Mouse (Mus musculus) liver, adult 2 months (tissue): ENCODE measurements around the gene Adgrl3. TPM values are rescaled to one million over a fixed set of nuclear protein-coding genes. Genes with fewer than 3 reads are reported as not detected.

Source experiments
- DNase-seq: peaks from one replicate; pipeline ENCODE4 v3.0.0-alpha.2; 2011; ENCODE audit warnings: low read depth, low spot score; ENCODE audit errors: extremely low read depth
- H3K27ac ChIP-seq: fragments of 200-500 bp; replicated peaks from 2 replicates; pipeline ENCODE4 v1.5.1; 2012; ENCODE audit warnings: low read depth, mild to moderate bottlenecking, control low read depth, inconsistent platforms, low read length; ENCODE audit not compliant: insufficient read depth
- H3K27me3 ChIP-seq: fragments of 200-500 bp; 2 replicates; pipeline ENCODE4 v1.6.1; 2012; ENCODE audit warnings: mild to moderate bottlenecking, moderate library complexity, low read length, inconsistent platforms; ENCODE audit not compliant: control insufficient read depth, insufficient read depth
- H3K36me3 ChIP-seq: fragments of 200-500 bp; 2 replicates; pipeline ENCODE4 v1.6.1; 2012; ENCODE audit warnings: low read length, inconsistent platforms; ENCODE audit not compliant: control insufficient read depth, insufficient read depth
- H3K4me1 ChIP-seq: fragments of 200-500 bp; 2 replicates; pipeline ENCODE4 v1.6.1; 2011; ENCODE audit warnings: low read length; ENCODE audit not compliant: control insufficient read depth, insufficient read depth
- H3K4me3 ChIP-seq: fragments of 200-500 bp; 2 replicates; pipeline ENCODE4 v1.5.1; 2011; ENCODE audit warnings: low read depth, mild to moderate bottlenecking, control low read depth, low read length, moderate library complexity; ENCODE audit not compliant: insufficient read depth
- H3K79me2 ChIP-seq: fragments of 200-500 bp; 2 replicates; pipeline ENCODE4 v1.6.1; 2012; ENCODE audit warnings: inconsistent platforms, mild to moderate bottlenecking, low read length, moderate library complexity; ENCODE audit not compliant: control insufficient read depth, insufficient read depth
- H3K9ac ChIP-seq: fragments of 200-500 bp; 2 replicates; pipeline ENCODE4 v1.6.1; 2012; ENCODE audit warnings: low read depth, mild to moderate bottlenecking, control low read depth, inconsistent platforms, low read length
- CTCF ChIP-seq: fragments of 200-500 bp; IDR thresholded peaks from 2 replicates; pipeline ENCODE4 v1.5.1; 2011; ENCODE audit warnings: low read depth, low read length, control low read depth
- POLR2A ChIP-seq: fragments of 200-500 bp; IDR thresholded peaks from 2 replicates; pipeline ENCODE4 v1.6.1; 2011; ENCODE audit warnings: low read length, control low read depth; ENCODE audit not compliant: insufficient read depth; ENCODE audit errors: extremely low read depth
- WGBS: fragments of 180-500 bp; shearing (Covaris S2); methylation state at CpG from one replicate; pipeline ENCODE4 v1.1.7; 2018; 5-methylcytosine and 5-hydroxymethylcytosine counted together
- polyA plus RNA-seq: library from polyadenylated mRNA; depleted of rRNA; stranded (reverse); fragments of >200 nt; gene quantifications from 2 replicates; pipeline ENCODE4 v1.2.3, GENCODE M21; 2012
- total RNA-seq: library from RNA; depleted of rRNA; stranded (reverse); fragments of >200 nt; gene quantifications from 2 replicates; pipeline ENCODE4 v1.2.3, GENCODE M21; 2014

Adgrl3 gene
- total and polyA plus RNA-seq, 2 experiments: 0.33 to 1.0 TPM

DNA sequence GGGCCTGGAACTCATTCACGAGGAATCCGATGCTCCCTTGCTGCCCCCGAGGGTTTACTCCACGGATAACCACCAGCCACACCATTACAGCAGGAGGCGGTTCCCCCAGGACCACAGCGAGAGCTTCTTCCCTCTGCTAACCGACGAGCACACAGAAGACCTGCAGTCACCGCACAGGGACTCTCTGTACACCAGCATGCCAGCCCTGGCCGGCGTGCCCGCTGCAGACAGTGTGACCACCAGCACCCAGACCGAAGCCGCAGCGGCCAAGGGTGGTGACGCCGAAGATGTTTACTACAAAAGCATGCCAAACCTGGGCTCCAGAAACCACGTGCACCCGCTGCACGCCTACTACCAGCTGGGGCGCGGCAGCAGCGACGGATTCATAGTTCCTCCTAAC lies 774.7 kb downstream of the Adgrl3 start:
- DNase-seq: no peak
- Histone ChIP-seq H3K4me3 (no peak overlapping the region), H3K27me3 (peaks cover 3% of the 10 kb centered on the region; the same call in 1 of the 2 replicates), H3K4me1 (no peaks in the 10 kb centered on the region), H3K79me2 (no peaks in the 10 kb centered on the region), H3K9ac (no peak overlapping the region), H3K27ac (no peak overlapping the region), H3K36me3 (no peaks in the 10 kb centered on the region)
- no peak for TF ChIP-seq POLR2A
- TF ChIP-seq CTCF: no peak
- 90% methylated on average over 24 of the region's 24 CpGs for WGBS

DNA sequence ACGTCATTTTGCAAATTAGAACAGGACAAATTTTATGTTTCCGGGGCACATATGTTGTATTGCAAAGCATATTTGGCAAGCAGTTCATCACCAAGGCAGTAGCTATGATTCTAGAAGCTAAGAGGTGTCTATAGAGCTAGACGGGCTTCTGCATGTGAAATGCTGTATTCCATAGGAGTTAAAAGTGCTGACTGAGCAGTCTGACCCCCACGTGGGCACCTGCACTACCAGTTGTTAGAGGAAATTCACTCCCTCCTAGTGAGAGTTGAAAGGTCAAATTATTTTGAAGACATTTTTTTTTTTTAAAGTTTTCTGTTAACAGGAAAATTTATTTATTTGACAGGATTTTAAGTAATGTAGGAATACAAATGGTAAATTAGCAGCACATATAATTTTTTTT lies 776.2 kb downstream of the Adgrl3 start:
- no peak for DNase-seq
- 72% methylated on average over 4 of the region's 4 CpGs for WGBS

DNA sequence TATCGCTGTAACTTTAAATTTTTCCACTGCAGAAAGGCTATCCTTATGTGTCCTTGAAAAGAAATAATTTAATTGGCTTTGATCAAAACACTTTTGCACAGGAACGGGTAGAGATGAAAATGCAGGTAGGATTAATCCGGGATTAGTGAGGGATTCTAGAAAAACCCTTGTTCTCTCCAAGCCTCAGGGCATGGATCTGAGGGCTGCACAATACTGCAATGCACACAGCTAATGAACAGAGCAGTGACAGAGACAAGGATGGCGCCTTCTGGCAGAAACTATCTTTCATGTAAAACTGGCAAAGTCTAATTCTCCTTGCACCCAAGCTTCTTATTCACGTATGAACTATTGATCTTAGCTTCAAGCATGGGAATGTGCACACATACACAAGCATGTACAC lies 791.0 kb downstream of the Adgrl3 start:
- Histone ChIP-seq H3K4me3 (no peak overlapping the region), H3K36me3 (no peaks in the 10 kb centered on the region), H3K27ac (no peak overlapping the region), H3K79me2 (no peaks in the 10 kb centered on the region), H3K4me1 (no peaks in the 10 kb centered on the region), H3K27me3 (no peaks in the 10 kb centered on the region), H3K9ac (no peak overlapping the region)
- DNase-seq: no peak
- no peak for TF ChIP-seq CTCF
- TF ChIP-seq POLR2A: no peak
- WGBS: 87% methylated on average over 5 of the region's 5 CpGs

More for the DNA sequence above, 776.2 kb downstream of the Adgrl3 start:
- no peak overlapping the region for H3K9ac ChIP-seq
- H3K27me3 ChIP-seq: peaks cover 3% of the 10 kb centered on the region; the same call in 1 of the 2 replicates
- TF ChIP-seq CTCF (no peak), POLR2A (no peak)
- H3K4me1 ChIP-seq: no peaks in the 10 kb centered on the region
- no peak overlapping the region for H3K4me3 ChIP-seq
- no peaks in the 10 kb centered on the region for H3K36me3 ChIP-seq
- no peak overlapping the region for H3K27ac ChIP-seq
- no peaks in the 10 kb centered on the region for H3K79me2 ChIP-seq

DNA sequence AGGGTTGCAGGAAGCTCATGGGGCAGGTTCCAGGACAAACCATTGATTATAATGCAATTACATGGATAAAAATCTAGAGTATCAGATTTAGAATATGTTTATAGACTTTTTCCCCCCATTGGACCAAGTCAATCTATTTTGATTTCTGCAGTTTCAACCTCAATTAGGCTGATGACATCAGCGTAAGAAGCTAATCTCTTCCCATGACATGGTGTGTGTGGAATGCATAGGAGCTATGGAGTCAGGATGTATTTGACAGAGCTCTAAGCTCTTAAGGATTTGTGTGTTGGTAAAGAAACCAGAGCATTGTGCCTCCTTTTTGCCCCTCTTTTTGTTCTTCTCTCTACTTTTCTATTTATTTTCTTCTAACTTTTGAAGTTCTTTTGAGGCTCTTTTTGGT lies 812.1 kb downstream of the Adgrl3 start:
- 95% methylated on average over 1 of the region's 1 CpGs for WGBS
- Histone ChIP-seq H3K27me3 (no peaks in the 10 kb centered on the region), H3K4me3 (no peak overlapping the region), H3K27ac (no peak overlapping the region), H3K36me3 (no peaks in the 10 kb centered on the region), H3K4me1 (no peaks in the 10 kb centered on the region), H3K9ac (no peak overlapping the region), H3K79me2 (no peaks in the 10 kb centered on the region)
- TF ChIP-seq CTCF (no peak), POLR2A (no peak)
- DNase-seq: no peak

DNA sequence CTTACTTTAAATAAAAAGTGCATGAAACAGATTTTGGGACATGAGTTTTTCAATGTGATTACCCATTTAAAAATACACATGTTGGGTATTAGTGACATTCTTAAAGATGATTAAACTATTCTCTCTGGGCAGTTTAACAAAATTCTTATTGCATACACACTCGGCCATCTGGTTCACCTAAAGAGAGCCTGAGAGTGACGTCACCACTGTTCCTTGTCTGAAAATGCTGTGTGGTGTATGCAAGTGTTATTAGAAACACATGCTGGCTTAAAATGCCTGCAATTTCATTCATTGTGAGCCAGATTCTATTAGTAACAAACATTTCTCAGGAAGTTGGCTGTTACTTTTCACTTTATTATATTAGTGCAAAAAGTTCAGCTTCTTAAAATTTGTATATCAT lies 812.7 kb downstream of the Adgrl3 start:
- no peaks in the 10 kb centered on the region for H3K79me2 ChIP-seq

DNA sequence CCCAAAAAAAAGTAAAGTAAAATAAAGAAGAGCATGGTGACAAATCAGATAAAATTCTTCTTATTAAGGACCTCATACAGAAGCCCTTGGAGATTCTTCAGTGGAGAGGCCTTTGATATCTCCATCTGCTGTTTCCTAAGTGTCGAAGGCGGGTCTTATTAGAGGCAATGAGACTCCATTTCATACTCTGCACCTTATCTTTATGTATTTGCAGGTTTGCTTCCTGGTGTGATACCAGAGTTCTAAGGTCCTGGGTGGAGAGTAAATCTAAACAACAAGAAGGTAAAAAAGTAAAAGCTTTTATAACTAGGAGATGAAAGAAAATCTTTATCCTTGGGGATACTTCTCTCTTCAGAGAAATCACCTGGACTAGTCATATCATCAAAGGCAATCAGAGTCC lies 817.9 kb downstream of the Adgrl3 start:
- no peaks in the 10 kb centered on the region for H3K27me3 ChIP-seq
- TF ChIP-seq POLR2A (no peak), CTCF (no peak)
- no peak for DNase-seq
- no peak overlapping the region for H3K27ac ChIP-seq
- no peak overlapping the region for H3K4me3 ChIP-seq
- no peaks in the 10 kb centered on the region for H3K36me3 ChIP-seq
- no peaks in the 10 kb centered on the region for H3K4me1 ChIP-seq
- H3K9ac ChIP-seq: no peak overlapping the region
- WGBS: 95% methylated on average over 2 of the region's 2 CpGs
- no peaks in the 10 kb centered on the region for H3K79me2 ChIP-seq

More for the DNA sequence above, 812.7 kb downstream of the Adgrl3 start:
- Histone ChIP-seq H3K9ac (no peak overlapping the region), H3K4me1 (no peaks in the 10 kb centered on the region), H3K36me3 (no peaks in the 10 kb centered on the region), H3K4me3 (no peak overlapping the region), H3K27me3 (no peaks in the 10 kb centered on the region), H3K27ac (no peak overlapping the region)
- no peak for DNase-seq
- 80% methylated on average over 2 of the region's 2 CpGs for WGBS
- no peak for TF ChIP-seq POLR2A
- no peak for TF ChIP-seq CTCF
